Mouse (Mus musculus) heart, postnatal 25 days (tissue): Measurements from ENCODE around the gene Amz2. TPM values are rescaled to one million over a fixed set of nuclear protein-coding genes. Genes with fewer than 3 reads are reported as not detected.

ENCODE experiments used
- DNase-seq: peaks from one replicate; pipeline ENCODE4 v3.0.0; 2022; ENCODE audit warnings: low spot score
- intact Hi-C: fragments of 180-260 bp; cut with DNase I; formaldehyde crosslinking; loops from one replicate; pipeline ENCODE4 v1.15.1; 2025
- total RNA-seq, 2 experiments: library from RNA; stranded (reverse); gene quantifications; 2 replicates each; pipeline ENCODE4 v1.2.3; 2021

Amz2 gene
- total RNA-seq, 2 experiments from 2014 or later: 51.4 to 60.5 TPM

- intact Hi-C loops: no loop called here
- DNase-seq: no peak
Observed at GRCm38 (mm10) chr11:109460586-109460985, 34.8 kb downstream of the Amz2 start.

DNA sequence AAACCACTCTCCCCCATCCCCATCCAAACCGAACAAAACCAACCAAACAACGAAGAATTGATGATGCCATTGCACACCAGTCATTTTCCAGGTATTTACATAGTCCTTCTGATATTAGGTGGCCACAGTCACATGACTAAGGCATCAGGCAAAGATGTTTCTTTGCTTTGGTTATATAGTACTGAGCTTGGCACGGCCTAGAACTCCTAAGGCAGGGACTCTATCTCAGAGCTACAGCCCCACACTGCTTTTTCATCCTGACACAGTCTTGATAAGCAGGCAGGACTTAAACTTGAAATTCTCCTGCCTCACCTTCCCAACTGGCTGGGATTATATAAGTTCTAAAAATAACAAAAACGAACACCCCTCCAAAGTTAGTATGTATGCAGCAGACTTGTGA lies 39.3 kb downstream of the Amz2 start:
- DNase-seq: no peak
- intact Hi-C loops: no loop called here

DNA sequence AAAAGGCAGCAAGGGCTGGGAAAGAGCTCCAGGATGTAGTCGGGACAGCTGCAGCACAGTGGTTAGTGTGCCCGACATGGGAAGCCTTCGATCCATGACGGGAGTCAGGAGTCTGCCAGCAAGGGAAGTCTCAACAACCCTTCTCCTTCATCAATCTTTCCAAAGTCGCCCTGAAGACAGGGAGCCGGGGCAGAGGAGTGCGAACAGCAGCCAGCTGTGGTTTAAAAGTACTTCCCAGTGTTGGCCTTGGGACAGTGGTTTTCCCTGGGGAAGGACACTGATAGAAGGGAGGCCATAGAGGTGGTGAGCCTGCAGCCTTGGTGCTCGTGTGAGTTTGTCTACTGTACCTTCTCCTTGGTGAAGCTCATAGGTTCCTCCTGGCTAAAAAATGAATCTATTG lies 41.2 kb downstream of the Amz2 start:
- no peak for DNase-seq
- intact Hi-C loops: no loop called here

DNA sequence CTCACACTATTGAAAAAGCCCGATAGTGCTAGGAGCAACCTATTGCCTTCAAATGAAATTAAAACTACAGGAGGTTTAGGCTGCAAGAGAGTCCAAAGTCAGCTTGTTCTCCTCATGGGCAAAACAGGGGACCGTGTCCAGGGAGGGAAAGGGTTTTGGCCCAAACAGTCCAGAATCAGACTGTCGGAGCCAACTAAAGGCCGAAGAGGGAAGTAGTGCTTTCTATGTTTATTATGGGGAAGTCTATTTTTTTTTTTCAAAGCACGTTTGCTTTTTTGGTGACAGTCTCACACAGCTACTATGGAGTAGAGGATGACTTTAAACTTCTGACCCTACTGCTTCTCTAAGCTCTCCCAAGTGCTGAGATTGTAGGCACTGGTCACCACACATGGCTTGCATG lies 42.4 kb downstream of the Amz2 start:
- intact Hi-C loops: no loop called here
- no peak for DNase-seq

DNA sequence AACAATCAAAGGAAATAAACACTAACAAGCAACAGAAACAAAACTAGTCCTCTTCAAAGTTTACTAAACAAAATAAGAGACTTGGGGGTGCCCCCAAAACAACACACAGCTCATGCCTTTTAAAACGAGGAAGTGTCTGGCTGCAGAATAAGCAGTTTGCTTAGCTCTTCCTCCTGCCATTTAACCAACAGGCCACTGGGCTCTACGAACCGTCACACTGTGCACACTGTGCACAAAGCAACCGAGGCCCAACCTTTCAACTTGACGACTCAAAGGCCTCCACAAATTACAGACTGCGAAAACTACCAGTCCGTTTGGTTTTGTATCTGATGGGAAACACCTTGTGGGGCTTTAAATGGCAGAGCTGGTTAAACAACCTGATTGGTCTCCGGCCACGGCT lies 44.4 kb downstream of the Amz2 start:
- intact Hi-C loops: no loop called here
- no peak for DNase-seq

DNA sequence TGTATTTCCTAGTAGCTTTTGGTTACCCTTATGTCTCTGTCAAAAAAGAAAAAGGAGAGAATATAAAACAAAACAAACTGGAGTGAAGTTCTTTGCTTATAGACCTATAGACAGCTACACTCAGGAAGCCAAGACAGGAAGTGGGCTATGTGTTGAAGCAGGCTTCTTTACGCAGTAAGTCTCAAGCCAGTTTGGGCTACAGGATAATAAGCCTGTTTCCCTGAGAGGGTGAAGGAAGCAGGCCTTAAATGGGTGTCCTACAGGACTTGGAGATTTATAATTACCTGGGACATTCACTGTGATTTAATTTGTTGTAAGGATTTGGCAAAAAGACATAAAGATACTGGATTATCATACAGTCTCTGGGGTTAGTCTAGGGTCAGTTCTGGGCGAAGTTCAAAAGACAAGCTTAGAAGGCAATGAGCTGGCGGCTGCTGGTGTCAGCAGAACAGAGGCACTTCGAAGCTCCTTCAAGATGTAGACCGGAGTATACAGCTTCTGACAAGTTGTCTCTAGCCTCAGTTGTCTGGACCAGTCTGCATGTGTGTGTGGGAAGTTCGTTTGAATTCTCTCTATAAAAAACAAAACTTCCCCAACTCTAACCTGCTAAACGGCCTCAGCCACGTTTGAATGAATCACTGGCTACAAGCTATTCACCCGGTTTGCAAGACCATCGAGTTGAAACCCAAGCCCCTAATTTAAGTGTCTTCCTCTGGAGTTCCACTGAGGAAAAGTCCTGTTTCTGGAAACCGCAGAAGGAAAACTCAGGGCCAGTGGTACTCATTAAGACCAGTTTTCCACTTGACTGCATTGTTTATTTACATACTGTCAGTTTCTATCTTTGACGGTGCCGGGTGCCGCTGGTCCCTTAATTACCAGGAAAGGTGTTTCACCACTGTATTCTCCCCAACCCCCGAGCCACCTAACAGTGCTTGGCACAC lies 45.4 kb downstream of the Amz2 start:
- DNase-seq: no peak

DNA sequence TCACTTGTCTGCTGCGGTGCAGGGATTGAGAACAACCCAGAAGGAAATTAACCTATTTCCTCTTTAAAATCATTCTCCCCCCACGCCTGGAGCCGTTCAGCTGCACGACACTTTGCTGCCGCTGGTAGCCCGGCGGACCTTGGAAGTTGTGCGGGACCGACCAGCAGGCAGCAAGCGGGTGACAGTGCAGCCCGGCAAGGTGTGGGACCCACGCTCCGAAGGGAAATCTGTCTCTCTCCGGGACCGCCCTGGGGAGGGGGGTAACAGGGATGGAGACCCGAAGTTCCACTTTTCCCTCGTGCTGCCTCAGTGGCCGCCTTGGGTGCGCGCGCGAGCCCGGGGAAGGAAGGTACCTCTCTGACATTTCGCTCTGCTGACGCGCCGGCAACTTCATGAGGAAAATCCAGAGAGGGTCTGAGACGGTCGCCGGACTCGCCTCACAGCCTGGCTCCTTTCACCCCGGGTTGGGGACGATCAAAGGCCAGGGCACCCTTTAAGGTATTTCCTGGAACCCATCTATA lies 46.5 kb downstream of the Amz2 start:
- intact Hi-C loops: no loop called here
- no peak for DNase-seq

More for the DNA sequence above, 45.4 kb downstream of the Amz2 start:
- intact Hi-C loops: no loop called here

DNA sequence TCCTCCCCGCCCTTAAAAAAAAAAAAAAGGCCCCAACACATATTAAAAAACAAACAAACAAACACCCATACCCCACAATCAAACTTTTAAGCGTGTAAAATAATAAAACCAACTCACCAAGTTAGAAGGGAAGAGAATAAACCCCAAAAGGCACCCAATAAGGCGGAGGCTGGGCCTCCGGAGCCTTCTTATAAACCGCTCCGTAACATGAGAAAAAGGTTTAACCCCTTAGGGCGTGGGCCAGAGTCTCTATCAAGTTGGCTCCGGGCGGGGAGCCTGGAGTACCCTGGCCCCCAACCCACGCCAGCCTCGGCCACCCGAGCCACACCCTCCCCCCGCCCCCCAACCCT lies 47.0 kb downstream of the Amz2 start:
- no peak for DNase-seq
- intact Hi-C loops: no loop called here

DNA sequence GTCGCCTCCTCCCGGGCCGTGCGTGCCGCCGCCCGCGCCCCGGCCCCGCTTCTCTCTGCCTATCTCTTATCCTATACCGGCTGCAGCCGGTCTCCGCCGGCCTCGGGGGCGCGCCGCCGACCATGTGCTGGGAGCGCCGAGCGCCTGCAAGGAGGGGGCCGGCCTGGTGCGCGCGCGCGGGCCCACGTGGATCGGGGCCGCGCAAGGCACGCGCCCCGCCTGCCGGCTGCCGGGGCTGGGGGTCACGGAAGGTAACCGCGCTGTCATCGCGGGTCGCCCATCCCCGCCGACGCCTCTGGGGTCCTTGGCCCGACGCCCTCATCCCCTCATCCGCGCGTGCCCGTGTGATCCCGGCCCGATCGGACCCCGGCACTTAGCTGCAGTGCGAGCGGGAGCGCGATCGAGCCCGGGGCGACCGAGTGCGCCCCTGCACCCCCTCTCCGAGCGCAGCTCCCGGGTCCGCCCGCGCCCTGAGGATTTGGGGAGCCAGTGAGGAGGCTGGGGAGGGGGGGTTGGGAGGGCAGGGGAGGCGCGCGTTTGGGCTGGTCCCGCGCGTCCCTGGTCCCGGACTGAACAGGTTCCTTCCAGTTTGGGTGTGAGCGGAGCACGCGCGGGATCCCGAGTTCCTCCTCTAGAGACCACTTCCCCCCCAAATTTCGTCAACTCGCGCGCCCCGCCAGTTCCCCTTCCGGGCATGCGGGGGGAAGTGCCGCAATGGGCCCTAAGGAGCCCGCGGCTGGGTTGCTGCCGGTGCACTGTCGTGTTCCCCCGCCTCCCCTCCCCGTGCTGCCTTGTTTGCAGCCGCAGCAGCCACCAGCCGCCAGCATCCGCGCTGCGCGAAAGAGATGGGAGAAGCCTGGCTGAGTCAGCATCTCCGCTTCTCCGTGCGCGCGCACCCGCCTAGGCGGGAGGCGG lies 47.7 kb downstream of the Amz2 start, which contains the start of the genes Arsg and Slc16a6:
Gene Arsg, plus strand, starts transcription at position 204 of the 915 bp plus-strand sequence.
Gene Slc16a6, minus strand, starts transcription at position 428 of the 915 bp plus-strand sequence.
- intact Hi-C loops: no loop called here
- peak; percentile 51 for DNase-seq

GRCm38 (mm10) chr11:109474086-109474742 lies 48.5 kb downstream of the Amz2 start:
- intact Hi-C loops: no loop called here
- DNase-seq: no peak

DNA sequence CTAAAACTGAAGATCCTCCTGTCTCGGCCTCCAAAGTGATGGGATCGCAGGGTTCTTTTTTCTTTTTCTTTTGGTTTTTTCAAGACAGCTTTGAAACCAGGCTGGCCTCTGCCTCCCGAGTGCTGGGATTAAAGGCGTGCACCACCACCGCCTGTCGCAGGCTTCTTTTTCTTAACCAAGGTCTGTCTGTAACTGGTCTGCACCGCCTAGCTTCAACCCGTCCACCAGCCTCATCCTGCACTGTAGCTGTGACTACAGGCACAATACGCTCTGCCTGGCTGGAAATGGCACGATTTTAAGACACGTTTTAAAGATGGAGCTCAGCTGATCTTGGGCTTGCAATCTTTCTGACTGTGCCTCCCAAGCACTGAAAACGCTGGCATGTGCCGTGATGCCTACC lies 49.1 kb downstream of the Amz2 start:
- intact Hi-C loops: no loop called here

DNA sequence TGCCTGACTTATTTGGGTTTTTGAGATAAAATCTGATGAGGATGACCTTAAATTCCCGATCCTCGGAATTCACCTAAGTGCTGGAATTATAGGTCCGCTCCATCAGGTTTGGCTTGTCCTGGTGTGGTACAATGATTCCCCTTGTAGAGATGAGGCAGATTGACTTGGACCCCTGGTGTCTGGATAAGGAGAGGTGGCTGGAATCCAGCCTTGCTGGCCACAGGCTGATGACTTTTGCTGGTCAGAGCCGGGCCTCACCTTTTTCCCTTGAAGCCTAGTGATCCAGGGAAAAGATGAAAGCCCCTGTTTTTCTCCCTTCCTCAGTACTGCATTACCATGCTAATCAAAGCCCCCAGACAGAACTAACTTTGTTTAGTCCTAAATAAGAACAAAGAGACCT lies 50.0 kb downstream of the Amz2 start:
- DNase-seq: no peak
- intact Hi-C loops: no loop called here

More for the DNA sequence above, 49.1 kb downstream of the Amz2 start:
- no peak for DNase-seq

- no peak for DNase-seq
- intact Hi-C loops: no loop called here
Observed at GRCm38 (mm10) chr11:109476241-109476640, 50.5 kb downstream of the Amz2 start.

DNA sequence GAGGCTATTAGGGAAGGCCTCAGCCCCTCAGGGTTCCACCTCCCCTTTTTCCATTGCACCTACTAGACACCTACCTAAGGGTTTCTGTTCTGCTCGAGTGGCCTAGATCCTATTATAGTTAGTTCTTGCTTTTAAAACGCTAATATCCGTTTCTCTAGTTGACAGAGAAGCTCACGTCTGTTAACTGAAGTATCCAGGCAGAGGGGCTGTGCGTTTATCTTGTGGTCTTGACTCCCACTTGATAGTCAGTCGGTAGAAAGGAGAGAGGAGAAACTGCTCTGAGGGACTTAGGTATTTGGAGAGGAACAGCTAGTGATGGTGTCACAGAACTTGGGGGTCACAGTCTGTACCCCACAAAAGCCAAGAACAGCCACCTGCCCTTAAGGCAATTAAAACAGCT lies 50.9 kb downstream of the Amz2 start:
- intact Hi-C loops: no loop called here
- DNase-seq: no peak

GRCm38 (mm10) chr11:109477606-109478380 lies 52.0 kb downstream of the Amz2 start:
- DNase-seq: no peak
- intact Hi-C loops: no loop called here

DNA sequence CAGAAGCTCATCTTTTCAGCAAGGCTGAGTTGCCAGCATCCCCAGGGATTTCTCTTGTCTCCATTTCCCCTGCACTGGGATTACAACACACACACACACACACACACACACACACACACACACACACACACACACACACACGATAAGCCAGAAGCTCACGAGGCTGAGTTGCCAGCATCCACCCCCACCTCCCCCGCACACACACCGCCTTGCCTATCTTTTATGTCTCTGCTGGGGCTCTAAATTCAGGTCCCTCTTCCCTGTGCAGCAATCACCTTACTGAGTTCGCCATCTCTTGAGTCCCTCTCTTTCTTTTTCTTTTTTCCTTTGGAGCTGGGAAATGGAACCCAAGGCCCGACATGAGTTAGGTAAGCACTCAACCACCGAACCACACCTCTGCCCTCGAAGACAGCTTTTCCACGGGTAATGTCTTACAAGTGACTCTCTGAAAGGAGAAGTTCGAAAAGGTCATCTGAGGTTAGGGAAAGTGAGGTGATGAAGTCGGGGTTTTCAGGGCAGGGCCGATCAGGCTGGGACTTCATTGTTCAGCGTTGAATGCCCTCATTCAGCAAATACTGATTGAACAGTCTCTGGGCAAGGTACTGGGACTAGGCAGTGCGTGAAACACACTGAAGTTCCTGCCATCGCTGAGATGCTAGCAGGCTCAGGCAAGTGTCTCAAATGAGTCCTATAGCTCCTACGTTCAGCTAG lies 54.0 kb downstream of the Amz2 start:
- intact Hi-C loops: no loop called here
- DNase-seq: no peak

DNA sequence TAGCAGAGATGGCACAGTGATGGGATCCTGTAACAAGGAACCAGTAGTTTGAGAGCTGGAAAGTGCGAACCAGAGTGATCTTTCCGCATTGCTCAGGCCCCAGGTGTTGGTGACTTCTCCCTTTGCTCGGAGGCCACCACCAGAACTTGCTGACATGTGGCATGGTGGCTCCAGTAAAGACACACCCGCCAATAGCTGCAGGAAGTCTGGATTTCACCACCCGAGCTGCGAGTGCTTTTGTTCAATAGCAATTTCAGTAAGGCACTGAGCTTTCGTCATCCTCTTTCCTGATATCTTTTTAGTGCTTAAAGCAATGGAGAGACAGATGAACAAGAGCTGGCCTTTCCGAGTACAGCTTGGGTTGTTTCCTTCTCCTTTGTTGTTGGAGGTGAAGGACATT lies 54.7 kb downstream of the Amz2 start:
- intact Hi-C loops: no loop called here
- no peak for DNase-seq

DNA sequence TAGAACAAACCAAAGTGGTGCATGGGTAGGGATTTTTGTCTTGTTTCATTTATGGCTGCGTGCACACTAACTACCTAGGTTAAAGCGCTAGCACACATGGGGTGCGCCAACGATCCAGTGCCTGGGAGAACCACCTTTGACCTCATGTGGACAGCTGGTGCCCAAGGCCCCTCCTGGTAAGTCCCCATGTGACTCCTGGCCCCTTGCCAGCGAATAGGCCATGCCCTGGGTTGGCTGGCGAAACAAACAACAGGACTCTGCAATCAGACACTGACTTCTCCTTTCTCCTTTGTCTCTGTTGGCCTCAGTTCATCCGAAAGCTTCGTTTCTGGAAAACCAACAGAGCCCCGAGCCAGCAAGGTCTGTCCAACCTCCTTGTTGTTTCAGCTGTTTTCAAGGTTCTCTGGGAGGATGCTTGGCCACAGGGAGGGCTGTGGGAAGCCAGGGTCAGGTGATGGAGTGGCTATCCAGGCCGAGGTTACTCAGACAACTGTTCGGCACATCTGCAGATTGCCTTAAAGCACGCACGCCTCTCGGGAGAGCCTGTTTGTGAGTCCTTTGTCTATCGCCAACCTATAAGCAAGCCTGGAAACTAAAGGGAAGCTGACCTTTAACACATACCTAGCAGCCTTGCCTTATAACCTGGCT lies 59.8 kb downstream of the Amz2 start:
- intact Hi-C loops: no loop called here
- no peak for DNase-seq
